Mouse (Mus musculus): Measurements from ENCODE around the gene Lrba. TPM values are rescaled to one million over a fixed set of nuclear protein-coding genes. Genes with fewer than 3 reads are reported as not detected.

Gene Lrba
- polyA plus RNA-seq, 1 experiment from 2014 or later, result 2.2 TPM

DNA sequence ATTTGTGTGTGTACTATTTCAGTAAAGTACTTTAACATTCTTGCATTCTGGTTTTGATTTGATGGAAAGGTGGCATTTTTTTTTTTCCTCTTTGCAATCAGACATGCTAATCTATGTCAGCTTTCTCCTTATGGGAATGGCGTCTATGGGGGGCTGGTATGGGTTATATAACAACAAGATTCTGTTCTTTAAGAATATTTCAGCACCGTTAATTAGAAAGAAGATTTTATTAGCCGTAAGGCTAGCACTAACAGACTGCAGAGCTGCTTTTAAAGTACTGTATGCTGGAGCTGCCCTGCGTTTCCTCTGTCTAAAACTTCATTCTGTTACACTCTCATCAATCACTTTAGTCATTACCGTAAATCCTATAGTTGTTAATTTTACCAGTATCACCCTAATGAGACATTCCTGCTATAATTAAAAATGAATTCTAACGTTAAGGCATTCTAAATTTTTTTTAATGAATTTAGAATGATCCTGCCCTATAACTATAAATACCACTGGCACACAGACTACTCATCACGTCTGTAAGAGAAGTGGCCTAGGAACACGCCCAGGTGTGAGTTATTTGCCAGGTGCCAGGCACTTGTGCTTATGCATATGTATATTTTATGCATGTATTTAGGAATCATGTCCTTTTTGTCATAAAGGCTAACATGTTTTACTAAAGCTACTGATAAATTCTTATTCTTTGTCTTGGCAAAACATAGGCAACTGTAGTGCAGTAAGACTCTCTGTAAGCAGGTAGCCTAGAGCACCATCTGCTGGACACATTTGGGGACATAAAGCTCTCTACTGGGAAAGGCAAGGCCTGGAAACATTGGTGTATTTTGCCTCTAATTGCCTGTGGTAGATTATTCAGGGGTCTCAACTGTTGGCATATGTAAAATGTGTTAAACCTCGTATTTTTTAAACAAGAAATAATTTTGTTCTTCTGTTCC lies 536.9 kb downstream of the Lrba start:
- WGBS (ENCODE audit: insufficient replicate concordance), result 63% methylated on average over 9 of the region's 9 CpGs
- Histone ChIP-seq H3K27me3 (no peaks in the 10 kb centered on the region), H3K9ac (no peak overlapping the region), H3K4me3 (replicated peaks) (no peak overlapping the region), H3K9me3 (replicated peaks) (no peaks in the 10 kb centered on the region), H3K27ac (no peak overlapping the region), H3K4me2 (no peak overlapping the region), H3K36me3 (no peaks in the 10 kb centered on the region), H3K4me1 (replicated peaks) (no peaks in the 10 kb centered on the region)
- ATAC-seq (ENCODE audit: low read depth) (no peak), DNase-seq (no peak)

- Histone ChIP-seq H3K27ac (no peak overlapping the region), H3K27me3 (no peaks in the 10 kb centered on the region), H3K4me2 (no peak overlapping the region), H3K4me1 (replicated peaks) (no peaks in the 10 kb centered on the region), H3K9me3 (replicated peaks) (no peaks in the 10 kb centered on the region), H3K9ac (no peak overlapping the region), H3K36me3 (no peaks in the 10 kb centered on the region), H3K4me3 (replicated peaks) (no peak overlapping the region)
- ATAC-seq (ENCODE audit: low read depth) (no peak), DNase-seq (no peak)
- WGBS (ENCODE audit: insufficient replicate concordance), result 83% methylated on average over 6 of the region's 6 CpGs
Measured at GRCm38 (mm10) chr3:86762036-86762415, 537.5 kb downstream of the Lrba start.

DNA sequence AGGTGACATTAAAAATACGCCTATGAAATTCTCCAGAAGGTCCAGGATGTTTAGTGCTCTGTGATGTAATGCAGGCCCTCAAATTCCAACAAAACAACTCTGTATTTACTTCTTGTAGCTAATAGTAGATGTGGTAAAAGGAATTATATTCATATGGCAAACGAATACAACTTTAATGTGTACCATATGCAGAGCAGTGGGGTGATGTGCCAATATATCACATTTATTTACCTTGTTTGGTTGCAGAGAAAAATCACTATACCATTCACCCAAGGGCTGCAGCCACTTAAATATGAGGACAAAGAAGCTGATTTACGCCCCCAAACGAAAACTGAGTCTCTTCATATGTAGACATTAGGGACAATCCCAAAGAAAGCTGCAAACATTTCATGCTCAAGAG lies 538.0 kb downstream of the Lrba start:
- H3K27me3 ChIP-seq, result no peaks in the 10 kb centered on the region
- H3K4me1 ChIP-seq (replicated peaks), result no peaks in the 10 kb centered on the region
- no peak overlapping the region for H3K4me3 ChIP-seq (replicated peaks)
- H3K36me3 ChIP-seq, result no peaks in the 10 kb centered on the region
- DNase-seq (no peak), ATAC-seq (ENCODE audit: low read depth) (no peak)
- H3K27ac ChIP-seq, result no peak overlapping the region
- no peak overlapping the region for H3K9ac ChIP-seq
- H3K4me2 ChIP-seq, result no peak overlapping the region
- WGBS (ENCODE audit: insufficient replicate concordance), result 67% methylated on average over 4 of the region's 4 CpGs
- no peaks in the 10 kb centered on the region for H3K9me3 ChIP-seq (replicated peaks)

DNA sequence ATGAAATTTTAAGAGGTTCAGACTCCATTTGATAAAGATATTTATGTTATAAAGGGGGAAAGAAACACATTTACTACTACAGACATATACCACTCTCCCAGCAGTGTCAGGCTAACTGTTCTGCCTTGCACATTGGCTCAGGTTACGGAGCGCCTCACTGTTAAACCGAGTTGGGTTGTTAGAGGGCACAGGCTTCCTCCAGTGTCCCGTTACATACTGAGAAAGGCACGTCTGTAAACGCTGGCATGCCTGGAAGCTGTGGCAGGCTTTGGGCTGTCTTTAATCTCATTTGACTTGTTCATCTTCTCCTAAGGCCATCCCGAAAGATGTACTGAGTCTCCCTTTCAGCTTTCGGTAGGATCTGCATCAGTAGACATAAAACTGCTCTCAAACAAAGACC lies 544.1 kb downstream of the Lrba start:
- Histone ChIP-seq H3K4me1 (replicated peaks) (0 out of 2 replicates have a peak, but pooled peaks cover 3% of the 10 kb centered on the region), H3K4me2 (no peak overlapping the region), H3K36me3 (no peaks in the 10 kb centered on the region), H3K9me3 (replicated peaks) (no peaks in the 10 kb centered on the region), H3K27me3 (no peaks in the 10 kb centered on the region), H3K9ac (no peak overlapping the region), H3K4me3 (replicated peaks) (no peak overlapping the region), H3K27ac (no peak overlapping the region)
- ATAC-seq (ENCODE audit: low read depth) (no peak), DNase-seq (no peak)
- 49% methylated on average over 8 of the region's 8 CpGs for WGBS (ENCODE audit: insufficient replicate concordance)

- WGBS (ENCODE audit: insufficient replicate concordance), result 61% methylated on average over 6 of the region's 6 CpGs
Measured at GRCm38 (mm10) chr3:86768969-86769368, 544.5 kb downstream of the Lrba start.

GRCm38 (mm10) chr3:86774566-86775443 lies 550.3 kb downstream of the Lrba start:
- WGBS (ENCODE audit: insufficient replicate concordance), result 45% methylated on average over 14 of the region's 14 CpGs
- ATAC-seq (ENCODE audit: low read depth) (0 out of 2 replicates have a peak, but pooled peaks have one; percentile 45), DNase-seq (no peak)
- Histone ChIP-seq H3K27ac (peak overlapping the region; percentile 13; the same call in 1 of the 2 replicates), H3K9me3 (replicated peaks) (no peaks in the 10 kb centered on the region), H3K4me2 (0 out of 2 replicates have a peak overlapping the region, but pooled peaks have one; percentile 14), H3K4me3 (replicated peaks) (no peak overlapping the region), H3K36me3 (no peaks in the 10 kb centered on the region), H3K27me3 (no peaks in the 10 kb centered on the region), H3K9ac (no peak overlapping the region), H3K4me1 (replicated peaks) (0 out of 2 replicates have a peak, but pooled peaks cover 6% of the 10 kb centered on the region)

More at GRCm38 (mm10) chr3:86768969-86769368, 544.5 kb downstream of the Lrba start:
- Histone ChIP-seq H3K9me3 (replicated peaks) (no peaks in the 10 kb centered on the region), H3K9ac (no peak overlapping the region), H3K4me2 (no peak overlapping the region), H3K4me3 (replicated peaks) (no peak overlapping the region), H3K36me3 (no peaks in the 10 kb centered on the region), H3K27me3 (no peaks in the 10 kb centered on the region), H3K27ac (no peak overlapping the region), H3K4me1 (replicated peaks) (0 out of 2 replicates have a peak, but pooled peaks cover 3% of the 10 kb centered on the region)
- ATAC-seq (ENCODE audit: low read depth) (no peak), DNase-seq (no peak)

GRCm38 (mm10) chr3:86775444-86775828 lies 551.0 kb downstream of the Lrba start:
- H3K36me3 ChIP-seq, result no peaks in the 10 kb centered on the region
- H3K27me3 ChIP-seq, result no peaks in the 10 kb centered on the region
- ATAC-seq (ENCODE audit: low read depth), result no peak
- no peak overlapping the region for H3K4me3 ChIP-seq (replicated peaks)
- 74% methylated on average over 6 of the region's 6 CpGs for WGBS (ENCODE audit: insufficient replicate concordance)
- DNase-seq, result no peak
- no peak overlapping the region for H3K9ac ChIP-seq
- no peak overlapping the region for H3K27ac ChIP-seq
- H3K4me1 ChIP-seq (replicated peaks), result 0 out of 2 replicates have a peak, but pooled peaks cover 6% of the 10 kb centered on the region
- H3K9me3 ChIP-seq (replicated peaks), result no peaks in the 10 kb centered on the region
- no peak overlapping the region for H3K4me2 ChIP-seq

GRCm38 (mm10) chr3:86779704-86780103 lies 555.2 kb downstream of the Lrba start:
- Histone ChIP-seq H3K4me1 (replicated peaks) (0 out of 2 replicates have a peak, but pooled peaks cover 4% of the 10 kb centered on the region), H3K4me2 (no peak overlapping the region), H3K4me3 (replicated peaks) (no peak overlapping the region), H3K9me3 (replicated peaks) (no peaks in the 10 kb centered on the region), H3K9ac (no peak overlapping the region), H3K36me3 (peaks cover 2% of the 10 kb centered on the region), H3K27ac (no peak overlapping the region), H3K27me3 (no peaks in the 10 kb centered on the region)
- DNase-seq (no peak), ATAC-seq (ENCODE audit: low read depth) (no peak)
- 53% methylated on average over 4 of the region's 4 CpGs for WGBS (ENCODE audit: insufficient replicate concordance)

- Histone ChIP-seq H3K4me3 (replicated peaks) (no peak overlapping the region), H3K36me3 (peaks cover 25% of the 10 kb centered on the region), H3K9me3 (replicated peaks) (no peaks in the 10 kb centered on the region), H3K9ac (no peak overlapping the region), H3K4me2 (no peak overlapping the region), H3K27me3 (no peaks in the 10 kb centered on the region), H3K4me1 (replicated peaks) (peaks cover 3% of the 10 kb centered on the region; the same call in 1 of the 2 replicates), H3K27ac (no peak overlapping the region)
- ATAC-seq (ENCODE audit: low read depth), result no peak
- no peak for DNase-seq
- WGBS (ENCODE audit: insufficient replicate concordance), result 84% methylated on average over 3 of the region's 3 CpGs
Measured at GRCm38 (mm10) chr3:86784051-86784450, 559.6 kb downstream of the Lrba start.

GRCm38 (mm10) chr3:86784930-86785329 lies 560.5 kb downstream of the Lrba start:
- Histone ChIP-seq H3K36me3 (peaks cover 28% of the 10 kb centered on the region), H3K27me3 (no peaks in the 10 kb centered on the region), H3K4me2 (no peak overlapping the region), H3K9ac (no peak overlapping the region), H3K4me1 (replicated peaks) (peaks cover 4% of the 10 kb centered on the region; the same call in 1 of the 2 replicates), H3K27ac (no peak overlapping the region), H3K9me3 (replicated peaks) (no peaks in the 10 kb centered on the region), H3K4me3 (replicated peaks) (no peak overlapping the region)
- DNase-seq (no peak), ATAC-seq (ENCODE audit: low read depth) (no peak)
- WGBS (ENCODE audit: insufficient replicate concordance), result 59% methylated on average over 11 of the region's 11 CpGs

GRCm38 (mm10) chr3:86786280-86786679 lies 561.8 kb downstream of the Lrba start:
- H3K4me3 ChIP-seq (replicated peaks), result no peak overlapping the region
- H3K9ac ChIP-seq, result no peak overlapping the region
- H3K4me1 ChIP-seq (replicated peaks), result peaks cover 4% of the 10 kb centered on the region; the same call in 1 of the 2 replicates
- H3K36me3 ChIP-seq, result peaks cover 33% of the 10 kb centered on the region
- DNase-seq (no peak), ATAC-seq (ENCODE audit: low read depth) (no peak)
- no peaks in the 10 kb centered on the region for H3K9me3 ChIP-seq (replicated peaks)
- no peaks in the 10 kb centered on the region for H3K27me3 ChIP-seq
- 84% methylated on average over 12 of the region's 12 CpGs for WGBS (ENCODE audit: insufficient replicate concordance)
- H3K27ac ChIP-seq, result no peak overlapping the region
- no peak overlapping the region for H3K4me2 ChIP-seq

Data from liver, embryonic 13.5 days (tissue).